Mouse (Mus musculus) heart, embryonic 16.5 days (tissue): ENCODE data around the gene Uqcrc1. TPM values are rescaled to one million over a fixed set of nuclear protein-coding genes. Genes with fewer than 3 reads are reported as not detected.

Experiments
- ATAC-seq: fragments of 200-750 bp; cut with Nextera tagmentation; replicated peaks from 2 replicates; pipeline ENCODE4 v1.8.0; 2017; ENCODE audit warnings: moderate number of reproducible peaks; ENCODE audit not compliant: insufficient read depth, low FRiP score; ENCODE audit errors: extremely low read depth
- H3K27ac ChIP-seq: fragments of 300-500 bp; sonication (generic); 2 replicates; pipeline ENCODE4 v1.5.1; 2014; ENCODE audit warnings: mild to moderate bottlenecking, low read length, control low read depth, moderate library complexity
- H3K27me3 ChIP-seq: fragments of 300-500 bp; sonication (generic); 2 replicates; pipeline ENCODE4 v1.6.1; 2014; ENCODE audit warnings: low read length, mixed read lengths; ENCODE audit not compliant: control insufficient read depth, insufficient read depth
- H3K36me3 ChIP-seq: fragments of 300-500 bp; sonication (generic); 2 replicates; pipeline ENCODE4 v1.6.1; 2014; ENCODE audit not compliant: control insufficient read depth, insufficient read depth
- H3K4me1 ChIP-seq: fragments of 300-500 bp; sonication (generic); 2 replicates; pipeline ENCODE4 v1.6.1; 2014; ENCODE audit warnings: low read length, mixed read lengths; ENCODE audit not compliant: control insufficient read depth, insufficient read depth
- H3K4me2 ChIP-seq: fragments of 300-500 bp; sonication (generic); 2 replicates; pipeline ENCODE4 v1.6.1; 2014; ENCODE audit warnings: low read depth, mild to moderate bottlenecking, control low read depth, low read length
- H3K4me3 ChIP-seq: fragments of 300-500 bp; sonication (generic); 2 replicates; pipeline ENCODE4 v1.5.1; 2014; ENCODE audit warnings: mild to moderate bottlenecking, control low read depth, low read length
- H3K9ac ChIP-seq: fragments of 300-500 bp; sonication (generic); 2 replicates; pipeline ENCODE4 v1.6.1; 2014; ENCODE audit warnings: low read length, control low read depth
- H3K9me3 ChIP-seq: fragments of 300-500 bp; sonication (generic); replicated peaks from 2 replicates; pipeline ENCODE4 v1.6.1; 2016; ENCODE audit warnings: low read length; ENCODE audit not compliant: control insufficient read depth
- WGBS: fragments of 180-500 bp; shearing (Covaris S2); extraction: QIAGEN DNeasy Blood & Tissue Kit; methylation state at CpG from one replicate; pipeline ENCODE4 v1.1.7; 2014; 5-methylcytosine and 5-hydroxymethylcytosine counted together
- microRNA counts: library from miRNA; unstranded; fragments of <30 nt; microRNA quantifications from one replicate; lab custom pipeline; 2016
- microRNA-seq: library from miRNA; unstranded; fragments of <30 nt; microRNA quantifications from one replicate; pipeline ENCODE4, GENCODE M21; 2017
- polyA plus RNA-seq: library from polyadenylated mRNA; unstranded; fragments of >200 nt; fragmentation: Nextera tagmentation; extraction: Ambion mirVana; gene quantifications from 2 replicates; pipeline ENCODE4 v1.2.1, GENCODE M21; 2015

The Uqcrc1 gene
- polyA plus RNA-seq, 1 experiment from 2014 or later: 1,117 TPM

GRCm38 (mm10) chr9:108992085-108992469 is 55.6 kb downstream of the Uqcrc1 start:
- Histone ChIP-seq H3K4me2 (peak overlapping the region; percentile 94), H3K9me3 (no peaks in the 10 kb centered on the region), H3K4me1 (peaks cover 41% of the 10 kb centered on the region), H3K27ac (0 out of 2 replicates have a peak overlapping the region, but pooled peaks have one; percentile 22), H3K36me3 (no peaks in the 10 kb centered on the region), H3K9ac (peak overlapping the region; percentile 73), H3K4me3 (peak overlapping the region; percentile 66), H3K27me3 (no peaks in the 10 kb centered on the region)
- ATAC-seq: no peak
- 9% methylated on average over 18 of the region's 18 CpGs for WGBS

- 59% methylated on average over 9 of the region's 9 CpGs for WGBS
- H3K9ac ChIP-seq: no peak overlapping the region
- peaks cover 38% of the 10 kb centered on the region for H3K4me1 ChIP-seq
- H3K4me2 ChIP-seq: no peak overlapping the region
- no peak for ATAC-seq
- H3K27ac ChIP-seq: no peak overlapping the region
- no peaks in the 10 kb centered on the region for H3K36me3 ChIP-seq
- H3K4me3 ChIP-seq: no peak overlapping the region; the same call in 1 of the 2 replicates
- no peaks in the 10 kb centered on the region for H3K27me3 ChIP-seq
- H3K9me3 ChIP-seq: no peaks in the 10 kb centered on the region
Measured at GRCm38 (mm10) chr9:108992620-108993361, 56.4 kb downstream of the Uqcrc1 start.

GRCm38 (mm10) chr9:108996411-108996810 is 60.0 kb downstream of the Uqcrc1 start:
- H3K27ac ChIP-seq: no peak overlapping the region
- H3K4me3 ChIP-seq: no peak overlapping the region
- 68% methylated on average over 9 of the region's 9 CpGs for WGBS
- H3K36me3 ChIP-seq: no peaks in the 10 kb centered on the region
- no peaks in the 10 kb centered on the region for H3K9me3 ChIP-seq
- H3K4me2 ChIP-seq: no peak overlapping the region
- H3K27me3 ChIP-seq: no peaks in the 10 kb centered on the region
- H3K9ac ChIP-seq: no peak overlapping the region
- peaks cover 5% of the 10 kb centered on the region; the same call in 1 of the 2 replicates for H3K4me1 ChIP-seq
- ATAC-seq: no peak

GRCm38 (mm10) chr9:108998287-108999166 is 62.1 kb downstream of the Uqcrc1 start:
- Histone ChIP-seq H3K9ac (no peak overlapping the region), H3K4me3 (no peak overlapping the region), H3K9me3 (no peaks in the 10 kb centered on the region), H3K4me2 (no peak overlapping the region), H3K27ac (no peak overlapping the region), H3K27me3 (no peaks in the 10 kb centered on the region), H3K36me3 (no peaks in the 10 kb centered on the region), H3K4me1 (no peaks in the 10 kb centered on the region)
- ATAC-seq: no peak
- WGBS: 76% methylated on average over 19 of the region's 19 CpGs

- Histone ChIP-seq H3K4me1 (no peaks in the 10 kb centered on the region), H3K4me3 (no peak overlapping the region), H3K27me3 (no peaks in the 10 kb centered on the region), H3K9me3 (no peaks in the 10 kb centered on the region), H3K36me3 (no peaks in the 10 kb centered on the region), H3K9ac (no peak overlapping the region), H3K27ac (no peak overlapping the region), H3K4me2 (no peak overlapping the region)
- no peak for ATAC-seq
- WGBS: 55% methylated on average over 4 of the region's 4 CpGs
Measured at GRCm38 (mm10) chr9:108999167-108999526, 62.7 kb downstream of the Uqcrc1 start.

MicroRNAs encoded within 50 kb of the gene (microRNA counts, 519-probe panel; counts per million panel counts)
- microRNA mmu-miR-711 (lab: Ali Mortazavi, UCI): not detected

Small RNA genes lying within 50 kb of the gene (microRNA-seq; reads per million reads assigned to microRNA genes)
- gene Mir711: not detected

Other genes with a start within 250 kb of the Uqcrc1 start
- gene Prkar2a, start 247.3 kb upstream of the Uqcrc1 start, polyA plus RNA-seq: 21.3 and 25.5 TPM in 2 replicates
- gene Ip6k2, start 152.8 kb upstream of the Uqcrc1 start, polyA plus RNA-seq: 27.2 and 31.0 TPM in 2 replicates
- 10.0 and 14.5 TPM in 2 replicates for gene Nckipsd, start 128.3 kb upstream of the Uqcrc1 start, polyA plus RNA-seq
- gene Celsr3, start 110.3 kb upstream of the Uqcrc1 start, polyA plus RNA-seq: 0.05 and 0.13 TPM in 2 replicates
- gene Slc26a6, start 83.3 kb upstream of the Uqcrc1 start, polyA plus RNA-seq: 7.6 and 7.8 TPM in 2 replicates
- not detected in 2 replicates for gene Tmem89, start 22.0 kb upstream of the Uqcrc1 start, polyA plus RNA-seq
- 1.3 and 1.5 TPM in 2 replicates for gene Col7a1, start 17.0 kb downstream of the Uqcrc1 start, polyA plus RNA-seq
- gene Ucn2, start 49.4 kb downstream of the Uqcrc1 start, polyA plus RNA-seq: not detected in 2 replicates
- 3.1 and 4.8 TPM in 2 replicates for gene Pfkfb4, start 55.1 kb downstream of the Uqcrc1 start, polyA plus RNA-seq
- 75.4 and 84.5 TPM in 2 replicates for gene Shisa5, start 101.9 kb downstream of the Uqcrc1 start, polyA plus RNA-seq
- 12.5 and 14.5 TPM in 2 replicates for gene Trex1, start 123.1 kb downstream of the Uqcrc1 start, polyA plus RNA-seq
- 15.6 and 17.3 TPM in 2 replicates for gene Atrip, start 137.5 kb downstream of the Uqcrc1 start, polyA plus RNA-seq
- 14.7 and 15.9 TPM in 2 replicates for gene Ccdc51, start 145.9 kb downstream of the Uqcrc1 start, polyA plus RNA-seq
- gene Tma7, start 146.0 kb downstream of the Uqcrc1 start, polyA plus RNA-seq: 414 and 431 TPM in 2 replicates
- 7.8 and 8.8 TPM in 2 replicates for gene Plxnb1, start 158.8 kb downstream of the Uqcrc1 start, polyA plus RNA-seq
- gene Fbxw21, start 225.4 kb downstream of the Uqcrc1 start, polyA plus RNA-seq: not detected in 2 replicates